Mouse (Mus musculus) layer of hippocampus, adult 2 months (tissue): Measurements from ENCODE around the gene Gm3099. TPM values are rescaled to one million over a fixed set of nuclear protein-coding genes. Genes with fewer than 3 reads are reported as not detected.
"Not testable (repeated sequence)": the region's sequence is repeated elsewhere in the genome, so short reads cannot be mapped to it uniquely, and the experiment has no call there.

ENCODE experiments used
- DNase-seq, 2 experiments: peaks; one replicate each; pipeline ENCODE4 v3.0.0; 2022; ENCODE audit warnings: low spot score in 2 of 2
- H3K27ac ChIP-seq: fragments of 200-600 bp; 2 replicates; pipeline ENCODE4 v1.8.1; 2022
- H3K4me3 ChIP-seq: fragments of 200-600 bp; 2 replicates; pipeline ENCODE4 v1.8.1; 2022; ENCODE audit warnings: mild to moderate bottlenecking
- long read RNA-seq, 2 experiments: library from polyadenylated mRNA; stranded (forward); transcript quantifications; one replicate each; pipeline ENCODE4 v2.0.0; 2021; ENCODE audit warnings: borderline mapping rate in 2 of 2
- total RNA-seq, 2 experiments: library from RNA; stranded (reverse); gene quantifications; 2 replicates each; pipeline ENCODE4 v1.2.3; 2021

Gm3099 gene
- not detected for total RNA-seq
- long read RNA-seq, experiment 1: 0 reads
- long read RNA-seq, experiment 2: 0 reads

DNA sequence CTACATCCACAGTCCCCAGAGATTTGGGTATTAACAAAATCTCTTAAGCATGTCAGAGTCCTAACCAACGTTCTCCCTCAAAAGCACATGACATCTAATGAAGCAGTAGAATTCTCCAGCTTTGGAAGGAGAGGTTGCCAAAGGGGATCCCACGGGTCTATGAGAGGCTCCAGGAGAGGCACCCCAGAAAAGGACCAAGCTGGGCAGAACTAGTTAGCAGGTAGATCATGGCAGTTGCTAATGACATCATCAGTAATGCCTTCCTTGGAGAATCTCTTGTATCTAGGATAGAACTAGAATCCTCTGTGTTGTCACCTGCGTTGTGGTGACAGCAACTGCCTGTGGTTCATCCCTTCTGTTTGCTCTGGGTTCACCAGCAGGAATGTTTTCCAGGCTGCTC is at the start of gene Gm3099:
Gene Gm3099, plus strand, starts transcription at position 301 of the 400 bp plus-strand sequence.
- not testable (repeated sequence) for H3K27ac ChIP-seq, DNase-seq, H3K4me3 ChIP-seq

DNA sequence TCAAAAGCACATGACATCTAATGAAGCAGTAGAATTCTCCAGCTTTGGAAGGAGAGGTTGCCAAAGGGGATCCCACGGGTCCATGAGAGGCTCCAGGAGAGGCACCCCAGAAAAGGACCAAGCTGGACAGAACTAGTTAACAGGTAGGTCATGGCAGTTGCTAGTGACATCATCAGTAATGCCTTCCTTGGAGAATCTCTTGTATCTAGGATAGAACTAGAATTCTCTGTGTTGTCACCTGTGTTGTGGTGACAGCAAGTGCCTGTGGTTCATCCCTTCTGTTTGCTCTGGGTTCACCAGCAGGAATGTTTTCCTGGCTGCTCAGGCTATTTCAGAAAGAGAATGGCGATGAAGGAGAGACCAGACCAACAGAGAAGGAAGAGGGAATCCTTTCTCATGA is 34.9 kb upstream of the Gm3099 start, which contains the start of gene Gm3095:
Gene Gm3095, plus strand, starts transcription at position 301 of the 400 bp plus-strand sequence.
- not testable (repeated sequence) for H3K27ac ChIP-seq, DNase-seq, H3K4me3 ChIP-seq

DNA sequence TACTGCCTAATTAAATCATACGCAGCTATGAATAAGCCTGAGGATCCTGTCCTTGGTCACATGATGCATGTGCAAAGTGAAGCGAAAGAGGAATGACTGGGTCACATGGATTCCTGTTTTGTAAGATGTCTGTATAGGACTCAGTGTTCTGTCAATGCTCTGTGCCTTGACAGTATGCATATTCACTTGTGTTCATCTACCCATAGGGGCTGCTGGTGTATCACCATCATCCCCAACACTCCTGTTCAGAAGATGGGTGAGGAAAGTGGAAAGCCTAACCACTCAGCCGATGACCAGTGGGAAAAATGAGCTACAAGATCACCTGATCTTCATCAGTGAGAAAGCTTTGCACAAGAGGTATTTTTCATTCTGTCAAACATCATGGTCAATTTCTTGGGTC is 25.4 kb downstream of the Gm3099 start, which contains the start of gene Gm5796:
Gene Gm5796, plus strand, starts transcription at position 301 of the 400 bp plus-strand sequence.
- H3K4me3 ChIP-seq, H3K27ac ChIP-seq, DNase-seq: not testable (repeated sequence)

Other genes with a start within 250 kb of the Gm3099 start
- gene Gm3002, start 188.3 kb upstream of the Gm3099 start, total RNA-seq: 1 to 10 TPM in 1 of 2 experiments, under 1 TPM in 1; 0.86 to 1.8 TPM
- not detected for gene Gm3033, start 152.1 kb upstream of the Gm3099 start, total RNA-seq
- gene Gm2916, start 114.2 kb upstream of the Gm3099 start, total RNA-seq: not detected
- not detected for gene Gm3029, start 66.6 kb upstream of the Gm3099 start, total RNA-seq
- not detected for gene Gm3095, start 34.8 kb upstream of the Gm3099 start, total RNA-seq
- 1 to 10 TPM; 5.7 to 5.9 TPM for gene Gm5796, start 25.5 kb downstream of the Gm3099 start, total RNA-seq
- under 1 TPM; 0.25 to 0.54 TPM for gene Gm3115, start 85.7 kb downstream of the Gm3099 start, total RNA-seq
- 1 to 10 TPM; 8.3 to 9.4 TPM for gene Gm8108, start 112.1 kb downstream of the Gm3099 start, total RNA-seq
- gene Gm3127, start 166.6 kb downstream of the Gm3099 start, total RNA-seq: not detected
- 1 to 10 TPM; 1.1 to 1.2 TPM for gene Gm2974, start 184.2 kb downstream of the Gm3099 start, total RNA-seq